Mouse (Mus musculus): ENCODE results near the gene Vars. TPM values are rescaled to one million over a fixed set of nuclear protein-coding genes. Genes with fewer than 3 reads are reported as not detected.
A peak's percentile ranks its signal among the peaks of the same experiment; 100 is the strongest.

The Vars gene
- total and polyA plus RNA-seq, 3 experiments = 130 to 1,339 (median 289) TPM

GRCm38 (mm10) chr17:35057090-35057489 lies 56.3 kb downstream of the Vars start:
- no peaks in the 10 kb centered on the region for H3K9me3 ChIP-seq (replicated peaks)
- no peak overlapping the region for H3K4me3 ChIP-seq (ENCODE audit: low read depth, low read length)
- H3K36me3 ChIP-seq (replicated peaks) = peaks cover 86% of the 10 kb centered on the region
- H3K27me3 ChIP-seq (ENCODE audit: insufficient read depth, low read length) = no peaks in the 10 kb centered on the region
- peaks cover 87% of the 10 kb centered on the region for H3K4me1 ChIP-seq (ENCODE audit: insufficient read depth, low read depth, low read length)
- no peak for DNase-seq (ENCODE audit: low spot score)
- TF ChIP-seq GATA2 (IDR thresholded peaks at IDR 0.05; ENCODE audit: borderline replicate concordance, low read depth, low read length) (no peak), TAL1 (conservative IDR thresholded peaks at IDR 0.05; ENCODE audit: low read depth, low read length) (no peak), CTCF (IDR thresholded peaks at IDR 0.05; ENCODE audit: low read depth, low read length) (no peak), GATA1 (IDR thresholded peaks at IDR 0.05; ENCODE audit: borderline replicate concordance, low read length) (no peak), POLR2AphosphoS5 (IDR thresholded peaks at IDR 0.05; ENCODE audit: insufficient replicate concordance, low read depth, low read length) (no peak)
- ATAC-seq (ENCODE audit: extremely low read depth, insufficient number of reproducible peaks, low FRiP score, poor library complexity, severe bottlenecking) = no peak

GRCm38 (mm10) chr17:35058316-35058715 lies 57.5 kb downstream of the Vars start:
- peaks cover 85% of the 10 kb centered on the region for H3K36me3 ChIP-seq (replicated peaks)
- TF ChIP-seq POLR2AphosphoS5 (IDR thresholded peaks at IDR 0.05; ENCODE audit: insufficient replicate concordance, low read depth, low read length) = no peak
- TF ChIP-seq GATA1 (IDR thresholded peaks at IDR 0.05; ENCODE audit: borderline replicate concordance, low read length) = no peak
- no peak for TF ChIP-seq TAL1 (conservative IDR thresholded peaks at IDR 0.05; ENCODE audit: low read depth, low read length)
- TF ChIP-seq GATA2 (IDR thresholded peaks at IDR 0.05; ENCODE audit: borderline replicate concordance, low read depth, low read length) = no peak
- TF ChIP-seq CTCF (IDR thresholded peaks at IDR 0.05; ENCODE audit: low read depth, low read length) = no peak
- peaks cover 75% of the 10 kb centered on the region for H3K4me1 ChIP-seq (ENCODE audit: insufficient read depth, low read depth, low read length)
- H3K9me3 ChIP-seq (replicated peaks) = no peaks in the 10 kb centered on the region
- no peak for DNase-seq (ENCODE audit: low spot score)
- H3K4me3 ChIP-seq (ENCODE audit: low read depth, low read length) = no peak overlapping the region; the same call in 1 of the 2 replicates
- no peak for ATAC-seq (ENCODE audit: extremely low read depth, insufficient number of reproducible peaks, low FRiP score, poor library complexity, severe bottlenecking)
- no peaks in the 10 kb centered on the region for H3K27me3 ChIP-seq (ENCODE audit: insufficient read depth, low read length)

GRCm38 (mm10) chr17:35058911-35059892 lies 58.4 kb downstream of the Vars start, which contains the start of gene Ddah2:
Gene Ddah2, plus strand, starts transcription at chr17:35059035.
- TF ChIP-seq GATA2 (IDR thresholded peaks at IDR 0.05; ENCODE audit: borderline replicate concordance, low read depth, low read length) (no peak), CTCF (IDR thresholded peaks at IDR 0.05; ENCODE audit: low read depth, low read length) (peak; percentile 17; the same call in 1 of the 2 replicates)
- DNase-seq (ENCODE audit: low spot score) = peak; percentile 76
- H3K4me1 ChIP-seq (ENCODE audit: insufficient read depth, low read depth, low read length) = peaks cover 68% of the 10 kb centered on the region
- H3K9me3 ChIP-seq (replicated peaks) = no peaks in the 10 kb centered on the region
- ATAC-seq (ENCODE audit: extremely low read depth, insufficient number of reproducible peaks, low FRiP score, poor library complexity, severe bottlenecking) = peak; percentile 66
- peaks cover 80% of the 10 kb centered on the region for H3K36me3 ChIP-seq (replicated peaks)
- H3K27me3 ChIP-seq (ENCODE audit: insufficient read depth, low read length) = 0 out of 2 replicates have a peak, but pooled peaks cover under 1% of the 10 kb centered on the region
- H3K4me3 ChIP-seq (ENCODE audit: low read depth, low read length) = peak within 1 kb of the TSS; percentile 76

- Histone ChIP-seq H3K4me1 (ENCODE audit: insufficient read depth, low read depth, low read length) (peaks cover 69% of the 10 kb centered on the region), H3K36me3 (replicated peaks) (peaks cover 74% of the 10 kb centered on the region), H3K9me3 (replicated peaks) (no peaks in the 10 kb centered on the region), H3K4me3 (ENCODE audit: low read depth, low read length) (peak overlapping the region; percentile 76), H3K27me3 (ENCODE audit: insufficient read depth, low read length) (peaks cover 6% of the 10 kb centered on the region)
- ATAC-seq (ENCODE audit: extremely low read depth, insufficient number of reproducible peaks, low FRiP score, poor library complexity, severe bottlenecking) (no peak), DNase-seq (ENCODE audit: low spot score) (no peak)
- no peak for TF ChIP-seq POLR2AphosphoS5 (IDR thresholded peaks at IDR 0.05; ENCODE audit: insufficient replicate concordance, low read depth, low read length)
- TF ChIP-seq GATA2 (IDR thresholded peaks at IDR 0.05; ENCODE audit: borderline replicate concordance, low read depth, low read length) = no peak
- TF ChIP-seq GATA1 (IDR thresholded peaks at IDR 0.05; ENCODE audit: borderline replicate concordance, low read length) = no peak
- TF ChIP-seq TAL1 (conservative IDR thresholded peaks at IDR 0.05; ENCODE audit: low read depth, low read length) = no peak
- no peak for TF ChIP-seq CTCF (IDR thresholded peaks at IDR 0.05; ENCODE audit: low read depth, low read length)
Observed at GRCm38 (mm10) chr17:35060071-35060470, 59.3 kb downstream of the Vars start.

GRCm38 (mm10) chr17:35060737-35061297 lies 60.0 kb downstream of the Vars start:
- peak overlapping the region; percentile 76; the same call in 1 of the 2 replicates for H3K4me3 ChIP-seq (ENCODE audit: low read depth, low read length)
- DNase-seq (ENCODE audit: low spot score) (no peak), ATAC-seq (ENCODE audit: extremely low read depth, insufficient number of reproducible peaks, low FRiP score, poor library complexity, severe bottlenecking) (no peak)
- H3K9me3 ChIP-seq (replicated peaks) = no peaks in the 10 kb centered on the region
- peaks cover 13% of the 10 kb centered on the region for H3K27me3 ChIP-seq (ENCODE audit: insufficient read depth, low read length)
- H3K4me1 ChIP-seq (ENCODE audit: insufficient read depth, low read depth, low read length) = peaks cover 70% of the 10 kb centered on the region
- no peak for TF ChIP-seq TAL1 (conservative IDR thresholded peaks at IDR 0.05; ENCODE audit: low read depth, low read length)
- TF ChIP-seq CTCF (IDR thresholded peaks at IDR 0.05; ENCODE audit: low read depth, low read length) = no peak
- peaks cover 66% of the 10 kb centered on the region for H3K36me3 ChIP-seq (replicated peaks)

GRCm38 (mm10) chr17:35061299-35061698 lies 60.5 kb downstream of the Vars start:
- H3K4me1 ChIP-seq (ENCODE audit: insufficient read depth, low read depth, low read length) = peaks cover 68% of the 10 kb centered on the region
- peaks cover 18% of the 10 kb centered on the region for H3K27me3 ChIP-seq (ENCODE audit: insufficient read depth, low read length)
- no peak for DNase-seq (ENCODE audit: low spot score)
- H3K36me3 ChIP-seq (replicated peaks) = peaks cover 62% of the 10 kb centered on the region
- H3K4me3 ChIP-seq (ENCODE audit: low read depth, low read length) = no peak overlapping the region
- TF ChIP-seq CTCF (IDR thresholded peaks at IDR 0.05; ENCODE audit: low read depth, low read length) (no peak), POLR2AphosphoS5 (IDR thresholded peaks at IDR 0.05; ENCODE audit: insufficient replicate concordance, low read depth, low read length) (no peak), TAL1 (conservative IDR thresholded peaks at IDR 0.05; ENCODE audit: low read depth, low read length) (no peak), GATA1 (IDR thresholded peaks at IDR 0.05; ENCODE audit: borderline replicate concordance, low read length) (no peak), GATA2 (IDR thresholded peaks at IDR 0.05; ENCODE audit: borderline replicate concordance, low read depth, low read length) (no peak)
- no peaks in the 10 kb centered on the region for H3K9me3 ChIP-seq (replicated peaks)
- no peak for ATAC-seq (ENCODE audit: extremely low read depth, insufficient number of reproducible peaks, low FRiP score, poor library complexity, severe bottlenecking)
